Mouse (Mus musculus): ENCODE measurements around the gene Slco2b1. TPM values are rescaled to one million over a fixed set of nuclear protein-coding genes. Genes with fewer than 3 reads are reported as not detected.

The Slco2b1 gene
- polyA plus RNA-seq, 1 experiment from 2014 or later, result 0.13 TPM

- DNase-seq (no peak), ATAC-seq (ENCODE audit: low read depth) (no peak)
- peaks cover 27% of the 10 kb centered on the region for H3K27me3 ChIP-seq
Measured at GRCm38 (mm10) chr7:99644701-99645100, 66.4 kb downstream of the Slco2b1 start.

GRCm38 (mm10) chr7:99642078-99642477 lies 69.1 kb downstream of the Slco2b1 start:
- H3K27ac ChIP-seq, result peak overlapping the region; percentile 53
- 0% methylated on average over 3 of the region's 3 CpGs for WGBS (ENCODE audit: insufficient replicate concordance)
- peak; percentile 80 for DNase-seq
- no peaks in the 10 kb centered on the region for H3K36me3 ChIP-seq
- H3K27me3 ChIP-seq, result peaks cover 47% of the 10 kb centered on the region
- peaks cover 29% of the 10 kb centered on the region for H3K4me1 ChIP-seq (replicated peaks)
- peak overlapping the region; percentile 43 for H3K4me2 ChIP-seq
- no peak overlapping the region for H3K9ac ChIP-seq
- peak; percentile 99 for ATAC-seq (ENCODE audit: low read depth)
- no peak overlapping the region for H3K4me3 ChIP-seq (replicated peaks)
- no peaks in the 10 kb centered on the region for H3K9me3 ChIP-seq (replicated peaks)

More at GRCm38 (mm10) chr7:99644701-99645100, 66.4 kb downstream of the Slco2b1 start:
- no peak overlapping the region for H3K4me2 ChIP-seq
- 73% methylated on average over 7 of the region's 7 CpGs for WGBS (ENCODE audit: insufficient replicate concordance)
- H3K27ac ChIP-seq, result no peak overlapping the region
- H3K4me1 ChIP-seq (replicated peaks), result peaks cover 29% of the 10 kb centered on the region
- no peaks in the 10 kb centered on the region for H3K9me3 ChIP-seq (replicated peaks)
- H3K9ac ChIP-seq, result no peak overlapping the region
- no peak overlapping the region for H3K4me3 ChIP-seq (replicated peaks)
- H3K36me3 ChIP-seq, result no peaks in the 10 kb centered on the region

- Histone ChIP-seq H3K4me1 (replicated peaks) (peaks cover 29% of the 10 kb centered on the region), H3K9me3 (replicated peaks) (no peaks in the 10 kb centered on the region), H3K4me3 (replicated peaks) (no peak overlapping the region), H3K4me2 (peak overlapping the region; percentile 43), H3K27me3 (peaks cover 53% of the 10 kb centered on the region), H3K36me3 (no peaks in the 10 kb centered on the region), H3K27ac (peak overlapping the region; percentile 53; the same call in 1 of the 2 replicates), H3K9ac (no peak overlapping the region)
- ATAC-seq (ENCODE audit: low read depth) (no peak), DNase-seq (no peak)
- 47% methylated on average over 4 of the region's 4 CpGs for WGBS (ENCODE audit: insufficient replicate concordance)
Measured at GRCm38 (mm10) chr7:99641245-99641644, 69.9 kb downstream of the Slco2b1 start.

GRCm38 (mm10) chr7:99633966-99634665 lies 77.0 kb downstream of the Slco2b1 start:
- H3K4me2 ChIP-seq, result no peak overlapping the region
- no peaks in the 10 kb centered on the region for H3K36me3 ChIP-seq
- 58% methylated on average over 8 of the region's 8 CpGs for WGBS (ENCODE audit: insufficient replicate concordance)
- peaks cover 82% of the 10 kb centered on the region for H3K27me3 ChIP-seq
- DNase-seq (no peak), ATAC-seq (ENCODE audit: low read depth) (no peak)
- no peak overlapping the region for H3K27ac ChIP-seq
- H3K4me1 ChIP-seq (replicated peaks), result no peaks in the 10 kb centered on the region
- no peak overlapping the region for H3K4me3 ChIP-seq (replicated peaks)
- no peak overlapping the region for H3K9ac ChIP-seq
- no peaks in the 10 kb centered on the region for H3K9me3 ChIP-seq (replicated peaks)

- Histone ChIP-seq H3K36me3 (no peaks in the 10 kb centered on the region), H3K9ac (no peak overlapping the region), H3K27me3 (peaks cover 87% of the 10 kb centered on the region), H3K9me3 (replicated peaks) (no peaks in the 10 kb centered on the region), H3K4me2 (no peak overlapping the region), H3K27ac (no peak overlapping the region), H3K4me3 (replicated peaks) (no peak overlapping the region), H3K4me1 (replicated peaks) (peaks cover 2% of the 10 kb centered on the region; the same call in 1 of the 2 replicates)
- 17% methylated on average over 6 of the region's 6 CpGs for WGBS (ENCODE audit: insufficient replicate concordance)
- ATAC-seq (ENCODE audit: low read depth), result no peak
- DNase-seq, result no peak
Measured at GRCm38 (mm10) chr7:99632286-99632685, 78.9 kb downstream of the Slco2b1 start.

- H3K4me1 ChIP-seq (replicated peaks), result peaks cover 24% of the 10 kb centered on the region
- H3K9ac ChIP-seq, result no peak overlapping the region
- no peak overlapping the region for H3K27ac ChIP-seq
- peaks cover 99% of the 10 kb centered on the region for H3K27me3 ChIP-seq
- no peaks in the 10 kb centered on the region for H3K36me3 ChIP-seq
- no peaks in the 10 kb centered on the region for H3K9me3 ChIP-seq (replicated peaks)
- no peak for ATAC-seq (ENCODE audit: low read depth)
- H3K4me2 ChIP-seq, result no peak overlapping the region
- DNase-seq, result no peak
- no peak overlapping the region for H3K4me3 ChIP-seq (replicated peaks)
- 7% methylated on average over 7 of the region's 7 CpGs for WGBS (ENCODE audit: insufficient replicate concordance)
Measured at GRCm38 (mm10) chr7:99627366-99627765, 83.8 kb downstream of the Slco2b1 start.

GRCm38 (mm10) chr7:99626376-99627270 lies 84.5 kb downstream of the Slco2b1 start, which contains the start of gene Tpbgl:
TSS of gene Tpbgl (minus strand) at chr7:99627103.
- peak within 1 kb of the TSS; percentile 65 for H3K4me2 ChIP-seq
- peaks cover 24% of the 10 kb centered on the region for H3K4me1 ChIP-seq (replicated peaks)
- H3K9ac ChIP-seq, result no peak within 1 kb of the TSS
- ATAC-seq (ENCODE audit: low read depth), result no peak
- no peaks in the 10 kb centered on the region for H3K36me3 ChIP-seq
- H3K27ac ChIP-seq, result no peak within 1 kb of the TSS
- DNase-seq, result no peak
- H3K4me3 ChIP-seq (replicated peaks), result peak within 1 kb of the TSS; percentile 48
- WGBS (ENCODE audit: insufficient replicate concordance), result 1% methylated on average over 71 of the region's 83 CpGs
- no peaks in the 10 kb centered on the region for H3K9me3 ChIP-seq (replicated peaks)
- H3K27me3 ChIP-seq, result peaks cover 99% of the 10 kb centered on the region

GRCm38 (mm10) chr7:99625722-99626375 lies 85.3 kb downstream of the Slco2b1 start:
- DNase-seq, result peak; percentile 69
- H3K27ac ChIP-seq, result no peak overlapping the region
- ATAC-seq (ENCODE audit: low read depth), result peak; percentile 76
- peak overlapping the region; percentile 65 for H3K4me2 ChIP-seq
- no peaks in the 10 kb centered on the region for H3K9me3 ChIP-seq (replicated peaks)
- peaks cover 24% of the 10 kb centered on the region for H3K4me1 ChIP-seq (replicated peaks)
- peaks cover 100% of the 10 kb centered on the region for H3K27me3 ChIP-seq
- no peak overlapping the region for H3K9ac ChIP-seq
- H3K4me3 ChIP-seq (replicated peaks), result peak overlapping the region; percentile 48
- H3K36me3 ChIP-seq, result no peaks in the 10 kb centered on the region
- WGBS (ENCODE audit: insufficient replicate concordance), result 1% methylated on average over 81 of the region's 81 CpGs

- Histone ChIP-seq H3K4me1 (replicated peaks) (no peaks in the 10 kb centered on the region), H3K36me3 (no peaks in the 10 kb centered on the region), H3K4me2 (no peak overlapping the region), H3K9ac (no peak overlapping the region), H3K27me3 (peaks cover 58% of the 10 kb centered on the region), H3K4me3 (replicated peaks) (no peak overlapping the region), H3K9me3 (replicated peaks) (no peaks in the 10 kb centered on the region), H3K27ac (no peak overlapping the region)
- 5% methylated on average over 3 of the region's 3 CpGs for WGBS (ENCODE audit: insufficient replicate concordance)
- no peak for DNase-seq
- no peak for ATAC-seq (ENCODE audit: low read depth)
Measured at GRCm38 (mm10) chr7:99618860-99619259, 92.3 kb downstream of the Slco2b1 start.

- Histone ChIP-seq H3K4me1 (replicated peaks) (no peaks in the 10 kb centered on the region), H3K4me3 (replicated peaks) (no peak overlapping the region), H3K4me2 (no peak overlapping the region), H3K9me3 (replicated peaks) (no peaks in the 10 kb centered on the region), H3K9ac (no peak overlapping the region), H3K27ac (no peak overlapping the region), H3K36me3 (no peaks in the 10 kb centered on the region), H3K27me3 (peaks cover 52% of the 10 kb centered on the region)
- WGBS (ENCODE audit: insufficient replicate concordance), result 64% methylated on average over 2 of the region's 2 CpGs
- ATAC-seq (ENCODE audit: low read depth), result no peak
- no peak for DNase-seq
Measured at GRCm38 (mm10) chr7:99618264-99618663, 92.9 kb downstream of the Slco2b1 start.
